Mouse (Mus musculus): ENCODE measurements around the gene Mxd4. TPM values are rescaled to one million over a fixed set of nuclear protein-coding genes. Genes with fewer than 3 reads are reported as not detected.

Mxd4 gene
- total RNA-seq, 2 experiments from 2014 or later: 82.6 to 91.1 TPM

- intact Hi-C loops (cut with DNase I): loop anchor here (10.0 kb wide), 1 partner anchor 426 kb away; no protein-coding TSS in a partner anchor
- Histone ChIP-seq H3K4me3 (no peak overlapping the region), H3K27ac (no peak overlapping the region)
- TF ChIP-seq CTCF (IDR thresholded peaks at IDR 0.05): no peak
- no peak for DNase-seq (ENCODE audit: extremely low spot score in 1 of 2, low spot score in 2 of 2)
Measured at GRCm38 (mm10) chr5:34218672-34219071, 31.2 kb upstream of the Mxd4 start.

DNA sequence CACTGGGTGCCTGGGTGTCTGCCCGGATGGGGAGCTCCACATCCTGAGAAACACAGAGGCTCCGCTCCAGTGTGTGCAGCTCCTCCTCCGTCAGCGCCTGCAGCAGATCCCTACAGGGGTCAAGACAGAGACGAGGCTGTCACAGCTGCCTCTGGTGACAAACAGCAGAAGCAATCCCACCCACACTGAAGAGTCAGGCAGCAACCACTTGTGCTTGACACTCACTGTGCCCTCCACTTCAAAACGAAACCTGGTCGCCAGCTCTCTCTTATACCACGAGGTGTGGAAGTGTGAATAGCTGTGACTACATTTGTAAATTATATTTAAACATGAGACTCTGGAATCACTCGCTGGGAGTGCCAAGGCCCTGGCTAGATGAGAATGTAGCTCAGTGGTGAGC is 30.2 kb upstream of the Mxd4 start:
- no peak for DNase-seq (ENCODE audit: extremely low spot score in 1 of 2, low spot score in 2 of 2)
- no peak for TF ChIP-seq CTCF (IDR thresholded peaks at IDR 0.05)
- intact Hi-C loops (cut with DNase I): loop anchor here (10.0 kb wide), 1 partner anchor 427 kb away; no protein-coding TSS in a partner anchor
- H3K27ac ChIP-seq: no peak overlapping the region
- no peak overlapping the region for H3K4me3 ChIP-seq

DNA sequence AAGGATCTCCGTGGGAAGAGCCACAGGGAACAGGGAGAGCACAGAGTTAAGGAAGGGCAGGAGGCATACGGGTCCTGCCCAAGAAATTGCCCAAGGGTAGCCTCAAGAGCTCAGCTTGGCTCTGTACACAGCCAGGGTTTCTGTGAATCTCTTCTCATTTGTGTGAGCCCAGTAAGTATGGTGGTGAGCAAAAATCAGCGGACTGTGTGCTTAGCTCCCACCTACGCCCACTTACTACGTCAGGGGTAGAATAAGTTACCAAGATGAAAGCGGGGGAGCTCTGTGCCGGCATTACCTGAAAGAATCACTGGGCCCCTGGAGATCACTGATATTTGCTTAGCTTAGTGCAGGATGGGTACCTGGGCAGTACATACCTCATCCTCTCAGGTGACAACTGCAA is 28.5 kb upstream of the Mxd4 start:
- intact Hi-C loops (cut with DNase I): loop anchor here (10.0 kb wide), 1 partner anchor 429 kb away; no protein-coding TSS in a partner anchor

DNA sequence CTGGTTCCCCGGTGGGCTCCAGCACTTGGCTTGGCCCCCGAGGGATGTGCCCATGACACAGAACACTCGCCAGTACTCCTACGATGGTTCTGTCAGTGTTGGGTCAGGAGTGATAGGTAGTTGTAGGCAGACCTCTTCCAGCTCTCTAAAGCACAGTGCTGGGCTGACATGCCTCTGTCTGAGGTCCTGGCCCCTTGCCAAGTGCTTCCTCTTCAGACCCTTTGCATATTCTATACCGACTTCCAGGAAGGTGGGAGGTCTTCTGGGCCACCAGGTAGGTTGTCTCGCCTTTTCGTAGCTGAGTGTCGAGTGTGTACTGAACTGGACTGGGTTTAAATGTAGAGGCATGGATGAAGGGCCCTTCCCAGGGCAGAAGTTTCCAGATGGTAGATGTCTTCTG is 26.1 kb upstream of the Mxd4 start:
- Histone ChIP-seq H3K4me3 (no peak overlapping the region), H3K27ac (no peak overlapping the region)
- intact Hi-C loops (cut with DNase I): loop anchor here (5.0 to 10.0 kb wide), 3 partner anchors 39 to 431 kb away; partner anchors contain the start of gene Rnf4
- no peak for TF ChIP-seq CTCF (IDR thresholded peaks at IDR 0.05)
- no peak for DNase-seq (ENCODE audit: extremely low spot score in 1 of 2, low spot score in 2 of 2)

More for the DNA sequence above, 28.5 kb upstream of the Mxd4 start:
- DNase-seq (ENCODE audit: extremely low spot score in 1 of 2, low spot score in 2 of 2): no peak
- TF ChIP-seq CTCF (IDR thresholded peaks at IDR 0.05): no peak
- Histone ChIP-seq H3K27ac (no peak overlapping the region), H3K4me3 (no peak overlapping the region)

GRCm38 (mm10) chr5:34210279-34210678 is 22.8 kb upstream of the Mxd4 start:
- peak; percentile 94 for TF ChIP-seq CTCF (IDR thresholded peaks at IDR 0.05)
- Histone ChIP-seq H3K27ac (no peak overlapping the region), H3K4me3 (no peak overlapping the region)
- peak; percentile 74 to 75 for DNase-seq (ENCODE audit: extremely low spot score in 1 of 2, low spot score in 2 of 2)
- intact Hi-C loops (cut with DNase I): loop anchor here (2.0 to 10.0 kb wide), 4 partner anchors 42 to 435 kb away; partner anchors contain the start of gene Rnf4

DNA sequence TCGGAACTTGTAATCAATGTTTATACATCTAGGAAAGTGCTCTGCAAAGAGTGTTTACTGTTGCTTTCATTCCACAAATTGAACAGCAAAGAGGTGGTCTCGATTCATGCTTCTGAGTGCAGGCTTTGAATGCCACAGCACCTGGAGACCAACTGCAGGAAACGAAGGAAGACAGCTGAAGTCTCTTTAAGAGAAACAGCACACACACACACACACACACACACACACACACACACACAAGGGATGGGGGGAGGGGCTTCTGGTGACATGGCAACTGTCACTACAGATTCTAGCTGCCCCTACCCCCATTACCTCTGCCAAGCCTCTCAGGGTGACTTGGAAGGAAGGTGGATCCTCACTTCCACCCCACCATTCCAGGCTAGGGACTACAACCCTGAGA is 20.0 kb upstream of the Mxd4 start:
- intact Hi-C loops (cut with DNase I): no loop called here
- Histone ChIP-seq H3K27ac (no peak overlapping the region), H3K4me3 (no peak overlapping the region)
- DNase-seq (ENCODE audit: extremely low spot score in 1 of 2, low spot score in 2 of 2): no peak
- TF ChIP-seq CTCF (IDR thresholded peaks at IDR 0.05): no peak

DNA sequence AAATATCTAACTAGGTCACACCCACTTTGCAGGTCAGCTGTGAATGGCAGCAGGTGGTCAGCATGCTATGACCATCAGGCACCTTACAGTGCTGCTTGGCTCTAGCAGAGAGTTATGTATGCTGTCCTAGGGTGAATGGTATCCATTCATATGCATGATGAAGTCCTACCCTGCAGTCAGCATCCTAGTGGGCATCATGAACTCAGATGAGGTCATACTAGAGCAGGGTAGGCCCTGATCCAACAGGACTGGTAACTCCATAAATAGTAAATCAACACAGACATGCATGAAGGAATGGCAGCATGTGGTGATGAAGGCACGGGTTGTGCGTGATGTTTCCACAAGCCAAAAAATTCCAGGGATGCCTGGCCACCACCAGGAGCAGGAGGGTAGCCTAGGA is 18.3 kb upstream of the Mxd4 start:
- Histone ChIP-seq H3K4me3 (no peak overlapping the region), H3K27ac (no peak overlapping the region)
- intact Hi-C loops (cut with DNase I): no loop called here
- no peak for DNase-seq (ENCODE audit: extremely low spot score in 1 of 2, low spot score in 2 of 2)
- no peak for TF ChIP-seq CTCF (IDR thresholded peaks at IDR 0.05)

DNA sequence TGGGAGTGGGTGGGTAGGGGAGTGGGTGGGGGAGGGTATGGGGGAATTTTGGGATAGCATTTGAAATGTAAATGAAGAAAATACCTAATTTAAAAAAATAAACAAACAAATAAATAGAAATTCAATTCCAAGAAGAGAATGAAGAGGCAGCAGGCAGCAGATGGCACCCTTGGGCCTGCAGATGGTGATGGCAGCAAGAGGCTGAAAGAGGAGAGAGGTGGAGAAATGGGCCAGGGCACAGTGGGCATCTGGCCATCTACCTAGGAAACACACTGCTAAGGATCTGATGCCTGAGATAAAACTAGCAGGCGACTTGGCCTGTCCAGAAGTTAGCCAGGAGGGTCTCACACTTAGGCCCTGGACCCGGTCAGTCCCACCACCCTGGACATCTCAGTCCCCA is 17.4 kb upstream of the Mxd4 start:
- no peak overlapping the region for H3K27ac ChIP-seq
- intact Hi-C loops (cut with DNase I): no loop called here

GRCm38 (mm10) chr5:34202006-34202405 is 14.5 kb upstream of the Mxd4 start:
- TF ChIP-seq CTCF (IDR thresholded peaks at IDR 0.05): no peak
- intact Hi-C loops (cut with DNase I): no loop called here
- DNase-seq (ENCODE audit: extremely low spot score in 1 of 2, low spot score in 2 of 2): no peak
- Histone ChIP-seq H3K4me3 (no peak overlapping the region), H3K27ac (no peak overlapping the region)

More for the DNA sequence above, 17.4 kb upstream of the Mxd4 start:
- no peak for DNase-seq (ENCODE audit: extremely low spot score in 1 of 2, low spot score in 2 of 2)
- no peak overlapping the region for H3K4me3 ChIP-seq
- TF ChIP-seq CTCF (IDR thresholded peaks at IDR 0.05): peak; percentile 28

DNA sequence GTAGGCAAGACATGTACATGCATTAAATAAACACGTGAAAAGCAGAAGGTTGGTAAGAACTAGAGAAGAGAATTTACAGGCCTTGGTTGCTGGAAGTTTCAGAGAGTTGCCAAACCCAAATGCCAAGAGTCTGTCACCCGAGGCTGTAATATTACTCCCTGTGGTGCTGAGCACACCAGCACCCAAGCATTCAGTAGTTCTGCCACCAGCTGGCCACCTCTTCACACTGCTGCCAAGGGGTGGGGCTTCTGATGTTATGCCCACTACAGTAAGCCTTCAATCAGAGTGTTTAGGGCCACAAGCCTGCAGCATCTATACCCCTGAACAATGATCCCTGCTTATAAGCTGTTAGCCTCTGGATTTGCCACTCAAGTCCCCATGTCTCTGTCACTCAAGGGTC is 13.9 kb upstream of the Mxd4 start:
- intact Hi-C loops (cut with DNase I): no loop called here
- Histone ChIP-seq H3K4me3 (no peak overlapping the region), H3K27ac (no peak overlapping the region)
- DNase-seq (ENCODE audit: extremely low spot score in 1 of 2, low spot score in 2 of 2): no peak
- TF ChIP-seq CTCF (IDR thresholded peaks at IDR 0.05): peak; percentile 24

GRCm38 (mm10) chr5:34198615-34199014 is 11.1 kb upstream of the Mxd4 start:
- intact Hi-C loops (cut with DNase I): loop anchor here (5.0 kb wide), 1 partner anchor 44 kb away; no protein-coding TSS in a partner anchor
- DNase-seq (ENCODE audit: extremely low spot score in 1 of 2, low spot score in 2 of 2): no peak
- no peak for TF ChIP-seq CTCF (IDR thresholded peaks at IDR 0.05)
- no peak overlapping the region for H3K4me3 ChIP-seq
- H3K27ac ChIP-seq: 0 out of 2 replicates have a peak overlapping the region, but pooled peaks have one; percentile 10

DNA sequence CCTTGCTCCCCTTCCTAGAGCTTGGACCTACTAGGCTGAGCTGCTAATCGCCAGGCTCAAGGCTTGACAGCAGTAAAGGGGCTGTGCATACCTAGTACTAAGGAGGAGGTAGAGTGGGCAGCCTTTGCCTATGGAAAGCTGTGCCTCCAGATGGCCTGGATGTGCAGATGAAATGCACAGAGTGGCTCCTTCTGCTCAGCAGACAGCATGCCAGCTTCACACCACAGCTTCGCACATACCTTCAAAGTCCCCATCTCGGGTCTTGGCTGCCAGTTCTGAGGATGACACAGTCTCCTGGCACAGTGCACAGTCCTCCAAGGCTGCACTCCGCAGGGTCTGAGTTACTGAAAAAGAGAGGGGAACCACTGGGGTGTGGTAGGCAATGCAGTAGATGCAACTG is 9.7 kb upstream of the Mxd4 start:
- intact Hi-C loops (cut with DNase I): loop anchor here (5.0 kb wide), 1 partner anchor 45 kb away; no protein-coding TSS in a partner anchor
- Histone ChIP-seq H3K4me3 (no peak overlapping the region), H3K27ac (peak overlapping the region; percentile 79)
- peak in 1 of 2 experiments; percentile 74 for DNase-seq (ENCODE audit: extremely low spot score in 1 of 2, low spot score in 2 of 2)
- TF ChIP-seq CTCF (IDR thresholded peaks at IDR 0.05): no peak

DNA sequence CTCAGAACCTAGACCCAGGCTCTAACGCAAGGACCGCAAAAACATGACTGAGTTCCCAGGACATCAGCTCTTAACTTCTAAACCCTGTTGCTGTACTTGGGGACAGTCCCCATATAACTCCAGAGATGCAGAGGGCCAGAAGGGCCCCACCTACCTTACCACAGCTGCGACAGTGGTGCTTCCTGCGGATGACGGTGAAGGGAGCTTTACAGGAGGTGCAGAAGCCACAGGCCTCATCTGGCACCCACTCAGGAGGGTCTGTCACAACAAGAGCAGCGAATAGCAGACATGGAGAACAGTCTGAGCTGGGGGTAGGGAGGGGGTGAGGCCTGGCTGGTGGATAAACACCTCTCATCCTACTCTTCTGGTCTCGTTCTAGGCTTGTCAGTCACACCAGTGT is 8.9 kb upstream of the Mxd4 start:
- intact Hi-C loops (cut with DNase I): loop anchor here (5.0 kb wide), 1 partner anchor 46 kb away; no protein-coding TSS in a partner anchor
- H3K4me3 ChIP-seq: no peak overlapping the region
- no peak for DNase-seq (ENCODE audit: extremely low spot score in 1 of 2, low spot score in 2 of 2)
- peak overlapping the region; percentile 79 for H3K27ac ChIP-seq
- no peak for TF ChIP-seq CTCF (IDR thresholded peaks at IDR 0.05)

All from left cerebral cortex, adult 2 months (tissue).